Mouse (Mus musculus) midbrain, embryonic 11.5 days (tissue): ENCODE measurements around the gene Dnah2. TPM values are rescaled to one million over a fixed set of nuclear protein-coding genes. Genes with fewer than 3 reads are reported as not detected.

Experiments
- ATAC-seq: fragments of 200-750 bp; cut with Nextera tagmentation; 2 replicates; pipeline ENCODE4 v1.8.0; 2017; ENCODE audit warnings: moderate TSS enrichment, moderate library complexity; ENCODE audit not compliant: low FRiP score
- DNase-seq: peaks from one replicate; pipeline ENCODE4 v3.0.0; 2015; ENCODE audit warnings: low spot score; ENCODE audit errors: missing footprints
- H3K27ac ChIP-seq: fragments of 300-500 bp; sonication (generic); 2 replicates; pipeline ENCODE4 v1.5.1; 2014; ENCODE audit warnings: low read depth, low read length
- H3K27me3 ChIP-seq: fragments of 300-500 bp; sonication (generic); 2 replicates; pipeline ENCODE4 v1.6.1; 2014; ENCODE audit warnings: mild to moderate bottlenecking, low read length, moderate library complexity, mixed read lengths; ENCODE audit not compliant: control insufficient read depth, insufficient read depth
- H3K36me3 ChIP-seq: fragments of 300-500 bp; sonication (generic); 2 replicates; pipeline ENCODE4 v1.6.1; 2014; ENCODE audit warnings: mild to moderate bottlenecking, low read length, moderate library complexity, mixed read lengths; ENCODE audit not compliant: control insufficient read depth, insufficient read depth
- H3K4me1 ChIP-seq: fragments of 300-500 bp; sonication (generic); 2 replicates; pipeline ENCODE4 v1.6.1; 2014; ENCODE audit warnings: low read length; ENCODE audit not compliant: control insufficient read depth, insufficient read depth
- H3K4me2 ChIP-seq: fragments of 300-500 bp; sonication (generic); 2 replicates; pipeline ENCODE4 v1.6.1; 2014; ENCODE audit warnings: mild to moderate bottlenecking, moderate library complexity
- H3K4me3 ChIP-seq: fragments of 300-500 bp; sonication (generic); 2 replicates; pipeline ENCODE4 v1.5.1; 2014; ENCODE audit warnings: low read depth, low read length
- H3K9ac ChIP-seq: fragments of 300-500 bp; sonication (generic); 2 replicates; pipeline ENCODE4 v1.6.1; 2014; ENCODE audit warnings: low read length
- H3K9me3 ChIP-seq: fragments of 300-500 bp; sonication (generic); 2 replicates; pipeline ENCODE4 v1.6.1; 2016; ENCODE audit warnings: low read length; ENCODE audit not compliant: control insufficient read depth
- WGBS: fragments of 180-500 bp; shearing (Covaris S2); extraction: QIAGEN DNeasy Blood & Tissue Kit; methylation state at CpG from one replicate; pipeline ENCODE4 v1.1.7; 2014; 5-methylcytosine and 5-hydroxymethylcytosine counted together
- polyA plus RNA-seq: library from polyadenylated mRNA; unstranded; fragments of >200 nt; fragmentation: Nextera tagmentation; extraction: Ambion mirVana; gene quantifications from 2 replicates; pipeline ENCODE4 v1.2.1, GENCODE M21; 2014

The Dnah2 gene
- polyA plus RNA-seq, 1 experiment from 2014 or later = 1.00 TPM

GRCm38 (mm10) chr11:69528031-69528390 is 20.9 kb downstream of the Dnah2 start:
- H3K27ac ChIP-seq = peak overlapping the region; percentile 87; the same call in 1 of the 2 replicates
- no peaks in the 10 kb centered on the region for H3K36me3 ChIP-seq
- H3K27me3 ChIP-seq = no peaks in the 10 kb centered on the region
- H3K9me3 ChIP-seq = no peaks in the 10 kb centered on the region
- peak overlapping the region; percentile 0; the same call in 1 of the 2 replicates for H3K9ac ChIP-seq
- DNase-seq (peak; percentile 91), ATAC-seq (no peak)
- H3K4me3 ChIP-seq = no peak overlapping the region
- H3K4me1 ChIP-seq = peaks cover 9% of the 10 kb centered on the region; the same call in 1 of the 2 replicates
- WGBS = 76% methylated on average over 4 of the region's 4 CpGs
- H3K4me2 ChIP-seq = no peak overlapping the region

DNA sequence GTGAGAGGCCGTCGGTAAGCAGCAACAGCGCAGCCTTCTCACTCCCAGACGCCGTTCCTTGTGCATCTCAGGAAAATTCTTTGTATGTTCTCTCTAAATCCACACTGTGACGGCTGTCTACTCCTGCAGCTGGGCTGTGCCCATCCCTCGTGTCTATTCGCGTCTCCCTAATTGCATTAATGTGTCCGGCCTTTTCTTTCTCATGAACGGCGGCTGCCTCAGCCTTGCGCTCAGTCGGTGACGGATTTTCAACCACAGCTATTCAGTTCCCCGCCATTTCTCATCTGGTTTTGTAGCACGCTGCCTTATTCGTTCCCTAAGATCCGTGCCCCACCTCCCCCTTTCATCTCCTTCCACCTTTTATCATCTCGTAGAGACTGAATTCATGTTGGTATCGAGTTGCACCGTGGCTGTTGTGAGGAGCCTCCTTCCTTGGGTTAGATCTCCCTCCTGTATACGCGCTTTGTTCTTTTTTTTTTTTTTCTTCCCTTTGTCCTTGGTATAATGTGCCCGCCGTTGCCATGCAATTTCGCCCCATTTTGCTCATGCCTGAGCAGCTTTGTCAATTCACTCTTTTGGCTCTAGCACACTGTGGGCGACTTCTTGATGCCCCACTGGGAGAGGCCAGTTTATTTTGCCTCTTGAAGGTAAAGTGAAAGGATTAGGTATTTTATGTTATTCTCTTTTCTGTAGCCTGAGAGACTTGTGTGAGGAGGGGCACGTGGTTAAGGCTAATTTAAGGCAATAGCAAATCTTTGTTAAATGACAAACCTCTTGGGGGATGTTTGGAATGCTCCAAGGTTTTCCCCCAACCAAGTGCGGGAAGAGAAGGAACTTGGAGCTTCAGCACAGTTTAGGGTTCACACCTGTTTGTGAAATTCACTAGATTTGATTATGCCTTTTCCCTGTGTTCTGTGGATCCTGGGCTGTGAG is 21.5 kb downstream of the Dnah2 start:
- Histone ChIP-seq H3K27ac (peak overlapping the region; percentile 87), H3K36me3 (no peaks in the 10 kb centered on the region), H3K9me3 (no peaks in the 10 kb centered on the region), H3K4me2 (peak overlapping the region; percentile 49), H3K9ac (peak overlapping the region; percentile 81), H3K4me1 (peaks cover 9% of the 10 kb centered on the region; the same call in 1 of the 2 replicates), H3K27me3 (no peaks in the 10 kb centered on the region), H3K4me3 (peak overlapping the region; percentile 22)
- peak; percentile 55; the same call in 1 of the 2 replicates for ATAC-seq
- DNase-seq = peak; percentile 97
- WGBS = 5% methylated on average over 30 of the region's 30 CpGs

- Histone ChIP-seq H3K4me2 (peak overlapping the region; percentile 49), H3K4me3 (peak overlapping the region; percentile 22; the same call in 1 of the 2 replicates), H3K9ac (peak overlapping the region; percentile 81), H3K36me3 (no peaks in the 10 kb centered on the region), H3K9me3 (no peaks in the 10 kb centered on the region), H3K4me1 (peaks cover 9% of the 10 kb centered on the region; the same call in 1 of the 2 replicates), H3K27me3 (no peaks in the 10 kb centered on the region), H3K27ac (peak overlapping the region; percentile 87)
- WGBS = 38% methylated on average over 4 of the region's 4 CpGs
- no peak for DNase-seq
- ATAC-seq = no peak
These were observed 22.3 kb downstream of the Dnah2 start for GRCm38 (mm10) chr11:69526631-69527030.

DNA sequence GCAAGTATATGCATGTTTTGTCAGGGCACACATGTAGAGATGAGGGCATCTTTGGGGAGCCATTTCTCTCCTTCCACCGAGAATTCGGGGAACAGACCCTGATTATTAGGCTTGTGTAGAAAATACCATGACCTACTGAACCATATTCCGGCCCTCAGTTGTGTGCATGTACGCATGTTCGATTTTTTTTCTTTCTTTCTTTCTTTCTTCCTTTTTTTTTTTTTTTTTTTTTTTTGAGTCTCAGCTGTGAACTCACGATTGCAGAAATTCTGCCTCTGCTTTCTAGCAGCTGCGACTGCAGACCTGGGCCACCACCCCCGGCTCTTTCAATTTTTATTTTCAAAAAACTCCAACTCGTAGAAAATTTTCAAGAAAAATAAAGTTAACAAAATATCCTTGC is 23.2 kb downstream of the Dnah2 start:
- DNase-seq (no peak), ATAC-seq (no peak)
- 87% methylated on average over 9 of the region's 9 CpGs for WGBS
- Histone ChIP-seq H3K4me2 (no peak overlapping the region), H3K9me3 (no peaks in the 10 kb centered on the region), H3K4me3 (no peak overlapping the region), H3K36me3 (no peaks in the 10 kb centered on the region), H3K4me1 (peaks cover 9% of the 10 kb centered on the region; the same call in 1 of the 2 replicates), H3K27ac (no peak overlapping the region), H3K9ac (no peak overlapping the region), H3K27me3 (no peaks in the 10 kb centered on the region)

DNA sequence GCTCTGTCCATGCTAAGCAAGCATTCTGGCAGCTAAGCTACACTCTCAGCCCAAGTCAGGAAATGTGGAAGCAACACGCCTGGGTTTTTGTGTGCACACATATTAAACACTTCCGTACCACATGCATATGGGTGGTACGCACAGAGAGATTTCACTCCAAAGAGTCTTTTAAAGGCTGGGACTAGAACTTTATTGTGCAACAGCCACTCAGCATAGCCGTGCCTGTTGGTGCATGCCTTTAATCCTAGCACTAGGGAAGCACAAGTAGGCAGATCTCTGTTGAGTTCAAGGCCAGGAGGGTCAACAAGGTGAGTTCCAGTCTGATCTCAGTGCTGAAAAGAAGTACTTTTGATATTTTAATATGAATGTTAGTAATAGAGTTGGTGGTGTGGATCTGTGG is 25.3 kb downstream of the Dnah2 start:
- Histone ChIP-seq H3K27ac (no peak overlapping the region), H3K9me3 (no peaks in the 10 kb centered on the region), H3K4me1 (peaks cover 9% of the 10 kb centered on the region; the same call in 1 of the 2 replicates), H3K27me3 (no peaks in the 10 kb centered on the region), H3K36me3 (no peaks in the 10 kb centered on the region), H3K4me2 (no peak overlapping the region), H3K9ac (no peak overlapping the region), H3K4me3 (no peak overlapping the region)
- 84% methylated on average over 4 of the region's 4 CpGs for WGBS
- ATAC-seq (no peak), DNase-seq (no peak)

GRCm38 (mm10) chr11:69521526-69522149 is 27.3 kb downstream of the Dnah2 start:
- Histone ChIP-seq H3K4me3 (no peak overlapping the region), H3K4me1 (peaks cover 5% of the 10 kb centered on the region; the same call in 1 of the 2 replicates), H3K27ac (no peak overlapping the region), H3K4me2 (no peak overlapping the region), H3K27me3 (no peaks in the 10 kb centered on the region), H3K9ac (no peak overlapping the region), H3K9me3 (no peaks in the 10 kb centered on the region), H3K36me3 (no peaks in the 10 kb centered on the region)
- ATAC-seq (no peak), DNase-seq (no peak)
- WGBS = 86% methylated on average over 9 of the region's 9 CpGs

GRCm38 (mm10) chr11:69519976-69520375 is 28.9 kb downstream of the Dnah2 start:
- Histone ChIP-seq H3K36me3 (no peaks in the 10 kb centered on the region), H3K9me3 (no peaks in the 10 kb centered on the region), H3K4me1 (no peaks in the 10 kb centered on the region), H3K27me3 (no peaks in the 10 kb centered on the region), H3K4me2 (no peak overlapping the region), H3K27ac (no peak overlapping the region), H3K4me3 (no peak overlapping the region), H3K9ac (no peak overlapping the region)
- ATAC-seq (no peak), DNase-seq (no peak)
- WGBS = 87% methylated on average over 4 of the region's 4 CpGs

GRCm38 (mm10) chr11:69516661-69517060 is 32.2 kb downstream of the Dnah2 start:
- Histone ChIP-seq H3K4me1 (no peaks in the 10 kb centered on the region), H3K4me3 (no peak overlapping the region), H3K27me3 (no peaks in the 10 kb centered on the region), H3K4me2 (no peak overlapping the region), H3K27ac (no peak overlapping the region), H3K9ac (no peak overlapping the region), H3K9me3 (no peaks in the 10 kb centered on the region), H3K36me3 (no peaks in the 10 kb centered on the region)
- 75% methylated on average over 3 of the region's 3 CpGs for WGBS
- DNase-seq = no peak
- no peak for ATAC-seq

DNA sequence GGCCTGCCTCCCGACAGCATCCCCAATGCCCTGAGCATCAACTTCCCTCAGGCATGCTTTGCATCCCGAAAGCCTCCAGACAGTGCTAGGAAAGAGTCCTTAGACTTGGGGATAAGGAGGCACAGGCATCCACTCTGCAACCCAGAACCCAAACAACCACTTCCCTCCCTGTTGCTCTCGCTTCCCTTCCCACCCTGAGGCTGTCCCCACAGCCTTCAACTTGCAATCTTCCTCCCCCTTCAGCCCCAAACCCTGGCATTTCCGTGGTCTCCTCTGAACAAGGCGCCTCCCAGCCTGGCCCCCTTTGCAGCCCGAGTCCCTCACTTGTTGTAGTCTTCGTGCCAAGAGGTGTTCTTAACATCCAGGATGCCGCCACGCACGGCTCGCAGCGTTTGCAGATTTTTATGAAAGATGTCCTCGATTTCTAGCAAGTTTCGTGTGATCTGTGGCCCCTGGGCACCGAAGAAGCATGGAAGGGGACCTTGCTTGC is 32.7 kb downstream of the Dnah2 start:
- ATAC-seq = no peak
- no peak overlapping the region for H3K4me3 ChIP-seq
- DNase-seq = no peak
- no peak overlapping the region for H3K4me2 ChIP-seq
- H3K9ac ChIP-seq = no peak overlapping the region
- no peaks in the 10 kb centered on the region for H3K36me3 ChIP-seq
- WGBS = 70% methylated on average over 15 of the region's 15 CpGs
- H3K27me3 ChIP-seq = no peaks in the 10 kb centered on the region
- H3K4me1 ChIP-seq = no peaks in the 10 kb centered on the region
- no peaks in the 10 kb centered on the region for H3K9me3 ChIP-seq
- no peak overlapping the region for H3K27ac ChIP-seq
